Mouse (Mus musculus) ES-Bruce4 (cell line): ENCODE results near the gene Nme4.

Experiments
- CTCF ChIP-seq: IDR thresholded peaks from one replicate; pipeline ENCODE4 v1.8.1; 2011; ENCODE audit warnings: low read depth, low read length
- EP300 ChIP-seq: IDR thresholded peaks from 2 replicates; pipeline ENCODE4 v1.6.1; 2011; ENCODE audit warnings: low read depth, low read length; ENCODE audit not compliant: insufficient read depth
- POLR2A ChIP-seq: IDR thresholded peaks from one replicate; pipeline ENCODE4 v1.8.1; 2011; ENCODE audit warnings: low read length; ENCODE audit not compliant: insufficient read depth

DNA sequence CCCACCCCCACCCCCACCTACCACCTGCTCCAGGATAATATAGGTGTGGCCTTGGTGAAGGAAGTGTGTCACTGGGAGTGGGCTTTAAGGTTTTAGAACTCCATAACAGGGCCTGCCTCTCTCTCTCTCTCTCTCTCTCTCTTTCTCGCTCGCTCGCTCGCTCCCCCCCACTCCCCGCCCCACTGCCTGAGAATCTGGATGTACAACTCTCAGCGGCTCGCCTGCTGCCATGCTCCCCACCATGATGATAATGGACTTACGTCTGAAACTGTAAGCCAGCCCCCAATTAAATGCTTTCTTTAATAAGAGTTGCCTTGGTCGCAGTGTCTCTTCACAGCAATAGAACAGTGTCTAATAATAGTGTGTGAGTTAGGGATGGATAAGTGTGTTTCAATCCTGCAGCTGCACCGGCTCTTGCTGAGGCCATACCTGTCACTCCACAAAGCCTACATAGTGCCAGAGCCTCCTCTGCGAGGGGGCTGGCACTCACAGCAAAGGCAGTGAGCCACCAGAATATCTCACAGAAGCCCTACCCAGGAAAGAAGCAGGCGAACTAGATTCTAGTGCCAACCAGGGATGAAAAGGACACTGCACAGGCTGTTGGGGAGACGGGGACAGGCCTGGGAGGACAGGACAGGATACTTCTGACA, 52.7 kb downstream of the Nme4 start:
- TF ChIP-seq POLR2A (no peak), CTCF (no peak), EP300 (no peak)
